27 mouse cellular contexts compared by ENCODE assay signal in genomic region chr5:93330851-93331250, GRCm38 (mm10).
"Had no signal": no experiment of that assay in that cellular context is flagged by ENCODE, and none has a peak within 500 bp of the region (broad histone marks: within the 10 kb centered on the region; RNA-seq: fewer than 3 reads in every experiment).

No protein-coding gene starts in this region.

- H3K36me3 ChIP-seq: embryonic facial prominence, embryonic 10.5 days; embryonic facial prominence, embryonic 12.5 days; embryonic facial prominence, embryonic 13.5 days; embryonic facial prominence, embryonic 15.5 days; forebrain, embryonic 10.5 days; forebrain, embryonic 12.5 days; forebrain, embryonic 15.5 days; heart, embryonic 10.5 days had no signal

- H3K9me3 ChIP-seq: embryonic facial prominence, embryonic 10.5 days; embryonic facial prominence, embryonic 12.5 days; embryonic facial prominence, embryonic 13.5 days; embryonic facial prominence, embryonic 15.5 days; forebrain, embryonic 10.5 days; forebrain, embryonic 12.5 days; forebrain, embryonic 13.5 days; forebrain, embryonic 15.5 days; heart, embryonic 10.5 days had no signal

- H3K9ac ChIP-seq: embryonic facial prominence, embryonic 12.5 days; embryonic facial prominence, embryonic 13.5 days; embryonic facial prominence, embryonic 15.5 days; forebrain, embryonic 12.5 days; forebrain, embryonic 13.5 days; forebrain, embryonic 15.5 days; forebrain, postnatal 0 days had no signal

- DNase-seq: cerebellum, adult 9-11 months; cerebellum, postnatal 10 days; cerebellum, postnatal 14 days; cerebellum, postnatal 25 days; cerebellum, postnatal 36 days; embryo, embryonic 11 days; forebrain, postnatal 0 days; gastrocnemius, adult 2 months; gastrocnemius, postnatal 10 days; gastrocnemius, postnatal 14 days; gastrocnemius, postnatal 25 days; gastrocnemius, postnatal 36 days; heart, adult 11 months; heart, adult 18-20 months; heart, adult 2 months had no signal

- H3K4me2 ChIP-seq: embryonic facial prominence, embryonic 12.5 days; embryonic facial prominence, embryonic 13.5 days; embryonic facial prominence, embryonic 15.5 days; forebrain, embryonic 12.5 days; forebrain, embryonic 13.5 days; forebrain, embryonic 15.5 days had no signal

- H3K4me1 ChIP-seq: embryonic facial prominence, embryonic 10.5 days; embryonic facial prominence, embryonic 12.5 days; embryonic facial prominence, embryonic 13.5 days; embryonic facial prominence, embryonic 15.5 days; forebrain, embryonic 10.5 days; forebrain, embryonic 12.5 days; forebrain, embryonic 13.5 days; forebrain, embryonic 15.5 days; heart, embryonic 10.5 days had no signal

- H3K4me3 ChIP-seq: embryonic facial prominence, embryonic 10.5 days; embryonic facial prominence, embryonic 12.5 days; embryonic facial prominence, embryonic 13.5 days; embryonic facial prominence, embryonic 15.5 days; erythroblast, embryonic 14.5 days; forebrain, embryonic 10.5 days; forebrain, embryonic 12.5 days; forebrain, embryonic 13.5 days; forebrain, embryonic 15.5 days; gastrocnemius, adult 2 months; heart, adult 2 months; heart, embryonic 10.5 days had no signal

- ATAC-seq: forebrain, embryonic 13.5 days; forebrain, embryonic 14.5 days; forebrain, embryonic 15.5 days; forebrain, embryonic 16.5 days; forebrain, postnatal 0 days had no signal

- H3K27me3 ChIP-seq: embryonic facial prominence, embryonic 12.5 days; embryonic facial prominence, embryonic 13.5 days; embryonic facial prominence, embryonic 15.5 days; forebrain, embryonic 12.5 days; forebrain, embryonic 13.5 days; forebrain, embryonic 15.5 days had no signal

- H3K27ac ChIP-seq: embryonic facial prominence, embryonic 10.5 days; embryonic facial prominence, embryonic 12.5 days; embryonic facial prominence, embryonic 13.5 days; embryonic facial prominence, embryonic 15.5 days; forebrain, embryonic 10.5 days; forebrain, embryonic 12.5 days; forebrain, embryonic 13.5 days; forebrain, embryonic 15.5 days; gastrocnemius, adult 2 months; heart, adult 2 months; heart, embryonic 10.5 days had no signal
